Mouse (Mus musculus): Measurements from ENCODE around the gene Sycp1. TPM values are rescaled to one million over a fixed set of nuclear protein-coding genes. Genes with fewer than 3 reads are reported as not detected.

The Sycp1 gene
- polyA plus RNA-seq, 1 experiment from 2014 or later = not detected

GRCm38 (mm10) chr3:102938100-102938499 lies 2.2 kb upstream of the Sycp1 start:
- Histone ChIP-seq H3K9ac (replicated peaks) (no peak overlapping the region), H3K27me3 (no peaks in the 10 kb centered on the region), H3K4me3 (replicated peaks) (no peak overlapping the region), H3K4me1 (replicated peaks) (peaks cover 6% of the 10 kb centered on the region; the same call in 1 of the 2 replicates), H3K36me3 (no peaks in the 10 kb centered on the region), H3K4me2 (replicated peaks) (no peak overlapping the region), H3K27ac (no peak overlapping the region), H3K9me3 (no peaks in the 10 kb centered on the region)
- WGBS = 82% methylated on average over 1 of the region's 1 CpGs
- no peak for ATAC-seq

- no peak overlapping the region for H3K4me3 ChIP-seq (replicated peaks)
- H3K9me3 ChIP-seq = no peaks in the 10 kb centered on the region
- H3K4me1 ChIP-seq (replicated peaks) = no peaks in the 10 kb centered on the region
- H3K27me3 ChIP-seq = no peaks in the 10 kb centered on the region
- WGBS = 100% methylated on average over 1 of the region's 1 CpGs
- no peak overlapping the region for H3K4me2 ChIP-seq (replicated peaks)
- no peaks in the 10 kb centered on the region for H3K36me3 ChIP-seq
- no peak overlapping the region for H3K27ac ChIP-seq
- H3K9ac ChIP-seq (replicated peaks) = no peak overlapping the region
- no peak for ATAC-seq
These were observed 36.8 kb downstream of the Sycp1 start for GRCm38 (mm10) chr3:102899136-102899535.

GRCm38 (mm10) chr3:102880529-102880928 lies 55.4 kb downstream of the Sycp1 start:
- no peak for ATAC-seq
- H3K4me2 ChIP-seq (replicated peaks) = no peak overlapping the region
- H3K4me1 ChIP-seq (replicated peaks) = no peaks in the 10 kb centered on the region
- no peaks in the 10 kb centered on the region for H3K36me3 ChIP-seq
- 82% methylated on average over 4 of the region's 4 CpGs for WGBS
- no peaks in the 10 kb centered on the region for H3K27me3 ChIP-seq
- no peak overlapping the region for H3K27ac ChIP-seq
- H3K9me3 ChIP-seq = no peaks in the 10 kb centered on the region
- no peak overlapping the region for H3K9ac ChIP-seq (replicated peaks)
- H3K4me3 ChIP-seq (replicated peaks) = no peak overlapping the region

DNA sequence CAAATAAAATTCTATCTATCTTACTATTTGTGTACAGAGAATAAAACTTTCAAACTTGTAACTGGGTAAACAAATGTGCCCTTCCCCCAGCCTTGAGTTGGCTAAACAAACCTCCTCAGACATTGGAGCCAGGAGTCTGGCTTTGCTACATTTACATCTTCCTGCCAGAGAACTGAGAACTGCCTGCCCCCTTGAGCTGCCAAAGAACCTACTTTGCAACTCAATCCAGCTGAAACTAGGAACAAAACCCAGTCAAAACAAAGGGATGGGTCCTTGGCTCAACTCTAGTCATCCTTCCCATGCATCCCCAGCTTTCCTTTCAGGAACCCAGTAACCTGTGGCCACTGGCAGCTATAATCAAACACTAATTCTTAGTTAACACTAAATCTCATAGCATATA lies 87.2 kb downstream of the Sycp1 start:
- no peak overlapping the region for H3K4me2 ChIP-seq (replicated peaks)
- no peaks in the 10 kb centered on the region for H3K4me1 ChIP-seq (replicated peaks)
- H3K4me3 ChIP-seq (replicated peaks) = no peak overlapping the region
- H3K9ac ChIP-seq (replicated peaks) = no peak overlapping the region
- no peaks in the 10 kb centered on the region for H3K27me3 ChIP-seq
- H3K9me3 ChIP-seq = no peaks in the 10 kb centered on the region
- no peak for ATAC-seq
- H3K27ac ChIP-seq = no peak overlapping the region
- no peaks in the 10 kb centered on the region for H3K36me3 ChIP-seq

DNA sequence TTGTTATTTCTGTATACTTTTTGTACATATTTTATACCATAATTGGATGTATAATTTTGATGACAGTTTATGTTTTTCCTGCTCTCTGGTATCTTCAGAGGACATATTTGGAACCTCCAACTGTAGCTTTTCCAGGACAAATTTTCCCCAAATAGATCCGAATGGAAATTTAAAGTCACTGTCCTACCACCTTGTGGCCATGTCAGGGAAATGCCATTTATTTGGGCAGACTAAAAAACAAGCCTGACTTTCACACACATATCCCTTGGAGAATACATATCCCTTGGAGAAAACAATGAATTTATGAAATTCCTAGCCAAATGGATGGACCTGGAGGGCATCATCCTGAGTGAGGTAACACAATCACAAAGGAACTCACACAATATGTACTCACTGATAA lies 93.5 kb downstream of the Sycp1 start:
- Histone ChIP-seq H3K9ac (replicated peaks) (no peak overlapping the region), H3K4me3 (replicated peaks) (no peak overlapping the region), H3K4me2 (replicated peaks) (no peak overlapping the region), H3K36me3 (no peaks in the 10 kb centered on the region), H3K4me1 (replicated peaks) (no peaks in the 10 kb centered on the region), H3K27ac (no peak overlapping the region), H3K9me3 (no peaks in the 10 kb centered on the region), H3K27me3 (no peaks in the 10 kb centered on the region)
- ATAC-seq = no peak
- WGBS = 43% methylated on average over 1 of the region's 1 CpGs

DNA sequence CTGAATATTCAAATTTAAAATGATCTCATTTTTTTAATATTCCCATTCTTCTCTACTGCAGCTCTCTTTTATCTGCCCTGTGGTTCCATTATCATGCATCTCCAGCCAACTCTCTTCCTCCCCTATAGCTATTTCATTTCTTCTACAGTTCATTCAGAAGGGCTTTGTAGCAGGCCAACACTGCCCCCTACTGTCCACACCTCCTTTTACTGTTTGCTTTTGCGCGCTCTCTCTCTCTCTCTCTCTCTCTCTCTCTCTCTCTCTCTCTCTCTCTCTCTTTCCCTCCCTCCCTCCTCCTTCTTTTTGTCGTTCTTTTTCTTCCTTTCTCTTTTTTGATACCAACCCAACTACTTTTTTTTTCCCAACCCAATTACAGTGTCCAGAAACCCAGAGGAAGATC lies 132.0 kb downstream of the Sycp1 start:
- no peak overlapping the region for H3K4me3 ChIP-seq (replicated peaks)
- no peak for ATAC-seq
- no peak overlapping the region for H3K9ac ChIP-seq (replicated peaks)
- no peak overlapping the region for H3K27ac ChIP-seq
- H3K27me3 ChIP-seq = no peaks in the 10 kb centered on the region
- no peaks in the 10 kb centered on the region for H3K36me3 ChIP-seq
- H3K4me2 ChIP-seq (replicated peaks) = no peak overlapping the region
- WGBS = 8% methylated on average over 3 of the region's 3 CpGs
- H3K4me1 ChIP-seq (replicated peaks) = no peaks in the 10 kb centered on the region
- H3K9me3 ChIP-seq = no peaks in the 10 kb centered on the region

DNA sequence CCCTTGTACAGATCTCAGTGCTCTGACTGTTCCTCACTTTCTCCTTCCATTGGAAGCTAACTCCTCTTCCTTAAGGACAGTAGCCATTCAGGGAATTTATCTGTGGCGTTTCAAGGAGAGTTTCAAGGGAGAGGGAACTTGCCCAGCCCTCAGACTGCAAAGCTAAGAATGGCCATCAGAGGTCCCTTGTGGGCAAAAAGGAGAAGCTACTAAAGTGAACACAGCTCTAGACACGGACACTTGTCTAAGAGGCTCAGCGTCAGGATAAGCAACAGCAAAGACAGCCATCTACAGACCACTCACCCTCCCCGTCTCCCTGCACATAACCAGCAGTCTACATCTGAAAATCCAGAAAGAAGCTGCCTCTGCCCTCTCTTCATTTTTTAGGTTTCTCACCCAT lies 148.5 kb downstream of the Sycp1 start:
- H3K27me3 ChIP-seq = no peaks in the 10 kb centered on the region
- H3K4me1 ChIP-seq (replicated peaks) = no peaks in the 10 kb centered on the region
- H3K36me3 ChIP-seq = no peaks in the 10 kb centered on the region
- no peaks in the 10 kb centered on the region for H3K9me3 ChIP-seq
- ATAC-seq = no peak
- H3K4me2 ChIP-seq (replicated peaks) = no peak overlapping the region
- 38% methylated on average over 4 of the region's 4 CpGs for WGBS
- H3K9ac ChIP-seq (replicated peaks) = no peak overlapping the region
- H3K27ac ChIP-seq = no peak overlapping the region
- no peak overlapping the region for H3K4me3 ChIP-seq (replicated peaks)

GRCm38 (mm10) chr3:102782618-102783017 lies 153.3 kb downstream of the Sycp1 start, which contains the start of gene Tshb:
TSS of gene Tshb (minus strand) at chr3:102782718.
- Histone ChIP-seq H3K9ac (replicated peaks) (no peak within 1 kb of the TSS), H3K36me3 (no peaks in the 10 kb centered on the region), H3K4me1 (replicated peaks) (no peaks in the 10 kb centered on the region), H3K9me3 (no peaks in the 10 kb centered on the region), H3K4me2 (replicated peaks) (no peak within 1 kb of the TSS), H3K27ac (no peak within 1 kb of the TSS), H3K27me3 (no peaks in the 10 kb centered on the region), H3K4me3 (replicated peaks) (no peak within 1 kb of the TSS)
- ATAC-seq = no peak
- 83% methylated on average over 2 of the region's 2 CpGs for WGBS

DNA sequence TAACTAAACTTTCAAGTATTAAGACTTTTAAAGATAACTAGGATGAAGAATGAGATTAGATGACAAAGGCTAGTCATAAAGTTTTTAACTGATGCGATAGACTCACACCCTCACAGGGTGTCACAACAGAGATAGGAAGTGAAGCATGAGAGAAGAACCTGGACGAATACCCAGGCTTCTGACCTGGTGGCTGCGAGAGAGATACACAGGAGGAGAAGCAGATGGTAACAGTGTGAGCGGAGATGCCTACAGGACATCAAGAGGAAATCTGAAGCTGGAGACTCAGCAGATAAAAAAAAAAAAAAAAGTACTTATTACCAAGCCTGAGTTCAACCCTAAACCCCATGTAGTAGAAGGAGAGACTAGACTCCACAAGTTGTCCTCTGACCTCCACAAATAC lies 162.9 kb downstream of the Sycp1 start:
- no peaks in the 10 kb centered on the region for H3K4me1 ChIP-seq (replicated peaks)
- H3K4me2 ChIP-seq (replicated peaks) = no peak overlapping the region
- no peaks in the 10 kb centered on the region for H3K9me3 ChIP-seq
- H3K27me3 ChIP-seq = no peaks in the 10 kb centered on the region
- H3K4me3 ChIP-seq (replicated peaks) = no peak overlapping the region
- no peaks in the 10 kb centered on the region for H3K36me3 ChIP-seq
- H3K9ac ChIP-seq (replicated peaks) = no peak overlapping the region
- H3K27ac ChIP-seq = no peak overlapping the region
- no peak for ATAC-seq
- WGBS = 95% methylated on average over 4 of the region's 4 CpGs

Other genes with a start within 250 kb of the Sycp1 start
- gene Tspan2, start 201.6 kb downstream of the Sycp1 start, polyA plus RNA-seq (2015; fragmentation: Nextera tagmentation; extraction: Ambion mirVana) = 6.3 and 7.0 TPM in 2 replicates
- gene Tshb, start 153.4 kb downstream of the Sycp1 start, polyA plus RNA-seq (2015; fragmentation: Nextera tagmentation; extraction: Ambion mirVana) = 0.12 and 0.16 TPM in 2 replicates
- 0.22 TPM in 1 of 2 replicates, not detected in the other for gene Nr1h5, start 28.0 kb upstream of the Sycp1 start, polyA plus RNA-seq (2015; fragmentation: Nextera tagmentation; extraction: Ambion mirVana)
- gene Sike1, start 59.6 kb upstream of the Sycp1 start, polyA plus RNA-seq (2015; fragmentation: Nextera tagmentation; extraction: Ambion mirVana) = 63.5 and 64.8 TPM in 2 replicates
- gene Csde1, start 84.3 kb upstream of the Sycp1 start, polyA plus RNA-seq (2015; fragmentation: Nextera tagmentation; extraction: Ambion mirVana) = 476 and 510 TPM in 2 replicates
- gene Nras, start 122.2 kb upstream of the Sycp1 start, polyA plus RNA-seq (2015; fragmentation: Nextera tagmentation; extraction: Ambion mirVana) = 119 and 124 TPM in 2 replicates
- not detected in 2 replicates for gene Ampd1, start 137.9 kb upstream of the Sycp1 start, polyA plus RNA-seq (2015; fragmentation: Nextera tagmentation; extraction: Ambion mirVana)
- gene Dennd2c, start 166.5 kb upstream of the Sycp1 start, polyA plus RNA-seq (2015; fragmentation: Nextera tagmentation; extraction: Ambion mirVana) = 1.2 and 1.4 TPM in 2 replicates
- gene Bcas2, start 235.6 kb upstream of the Sycp1 start, polyA plus RNA-seq (2015; fragmentation: Nextera tagmentation; extraction: Ambion mirVana) = 247 and 261 TPM in 2 replicates

Data from midbrain, embryonic 13.5 days (tissue).